Mouse (Mus musculus) limb, embryonic 10.5 days (tissue): ENCODE measurements at regions not wholly inside any gene's neighbourhood (a gene's known extent, or its start where the extent isn't known, plus 50 kb on each side); places are given as distances from the start of the nearest gene placed in this dataset.

ENCODE experiments used
- DNase-seq: peaks from one replicate; pipeline ENCODE4 v3.0.0-alpha.2; 2017; ENCODE audit warnings: low spot score
- H3K27ac ChIP-seq: fragments of 300-500 bp; sonication (generic); 2 replicates; pipeline ENCODE4 v1.5.1; 2016; ENCODE audit warnings: mild to moderate bottlenecking
- H3K27me3 ChIP-seq: fragments of 300-500 bp; sonication (generic); 2 replicates; pipeline ENCODE4 v1.6.1; 2016; ENCODE audit warnings: low read depth, mild to moderate bottlenecking; ENCODE audit not compliant: poor library complexity, severe bottlenecking
- H3K36me3 ChIP-seq: fragments of 300-500 bp; sonication (generic); 2 replicates; pipeline ENCODE4 v1.6.1; 2016; ENCODE audit warnings: mild to moderate bottlenecking, moderate library complexity
- H3K4me1 ChIP-seq: fragments of 300-500 bp; sonication (generic); 2 replicates; pipeline ENCODE4 v1.6.1; 2016
- H3K4me3 ChIP-seq: fragments of 300-500 bp; sonication (generic); 2 replicates; pipeline ENCODE4 v1.5.1; 2016; ENCODE audit warnings: mild to moderate bottlenecking, moderate library complexity
- H3K9me3 ChIP-seq: fragments of 300-500 bp; sonication (generic); replicated peaks from 2 replicates; pipeline ENCODE4 v1.6.1; 2016; ENCODE audit warnings: mild to moderate bottlenecking
- WGBS: fragments of 180-500 bp; shearing (Covaris S2); methylation state at CpG from one replicate; pipeline ENCODE4 v1.1.7; 2016; 5-methylcytosine and 5-hydroxymethylcytosine counted together

DNA sequence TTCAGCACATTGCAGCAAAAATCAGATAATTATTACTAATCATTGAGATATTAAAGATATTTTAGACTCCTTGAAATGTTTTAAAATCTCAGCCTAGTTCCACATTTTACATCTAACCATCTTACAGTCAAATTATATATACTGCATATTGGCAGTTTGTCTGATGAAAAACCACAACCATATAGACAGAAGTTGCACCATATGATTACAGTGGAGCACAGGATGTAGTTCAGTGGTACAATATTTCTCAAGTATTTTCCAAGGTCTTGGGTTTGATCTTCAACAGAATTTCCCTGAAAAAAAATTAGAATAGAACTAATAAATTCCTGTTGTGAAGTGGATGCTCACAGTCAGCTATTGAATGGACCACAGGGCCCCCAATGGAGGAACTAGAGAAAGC lies 140.2 kb upstream of the Mbnl1 start:
- H3K4me3 ChIP-seq, result no peak overlapping the region
- H3K9me3 ChIP-seq, result no peaks in the 10 kb centered on the region
- H3K27ac ChIP-seq, result no peak overlapping the region
- no peaks in the 10 kb centered on the region for H3K4me1 ChIP-seq
- no peak for DNase-seq
- no peaks in the 10 kb centered on the region for H3K36me3 ChIP-seq
- no peaks in the 10 kb centered on the region for H3K27me3 ChIP-seq

DNA sequence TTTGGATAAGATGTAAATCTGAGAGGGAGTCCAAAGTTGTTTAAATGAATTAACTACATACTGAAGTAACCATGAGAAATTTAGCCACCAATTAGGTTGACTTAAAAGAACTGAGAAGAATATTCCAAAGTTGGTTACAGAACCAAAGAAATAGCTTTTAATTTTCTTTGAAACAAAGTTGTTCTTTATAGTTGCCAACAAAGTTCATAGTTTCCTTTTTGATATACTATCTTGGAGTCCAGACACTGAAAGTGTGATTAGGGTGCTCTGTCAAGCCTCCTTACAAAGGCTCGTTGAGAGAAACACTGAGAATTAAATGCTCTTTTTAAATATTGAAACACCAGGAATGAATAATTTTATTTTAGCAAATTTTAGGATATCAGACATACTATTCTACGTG lies 139.0 kb upstream of the Mbnl1 start:
- H3K36me3 ChIP-seq, result no peaks in the 10 kb centered on the region
- H3K4me3 ChIP-seq, result no peak overlapping the region
- no peaks in the 10 kb centered on the region for H3K4me1 ChIP-seq
- no peak for DNase-seq
- no peaks in the 10 kb centered on the region for H3K9me3 ChIP-seq
- 87% methylated on average over 2 of the region's 2 CpGs for WGBS
- no peaks in the 10 kb centered on the region for H3K27me3 ChIP-seq
- H3K27ac ChIP-seq, result no peak overlapping the region

DNA sequence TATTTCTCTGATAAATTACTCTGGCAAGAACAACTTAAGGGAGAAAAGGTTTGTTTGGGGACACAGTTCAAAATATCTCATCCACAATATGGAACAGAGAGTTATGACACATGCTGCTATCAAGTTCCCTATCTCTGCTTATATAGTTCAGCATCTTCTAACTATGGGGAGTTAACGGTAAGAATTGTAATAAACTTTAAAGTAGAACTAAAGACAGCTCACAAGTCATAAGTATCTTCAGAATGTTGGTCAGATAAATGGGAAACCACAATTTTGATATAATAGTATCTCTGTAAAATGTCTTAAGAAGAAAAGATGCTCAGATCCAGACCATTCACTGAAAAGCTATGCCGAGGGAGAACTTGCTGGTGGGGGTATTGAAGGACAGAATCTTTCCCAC lies 138.5 kb upstream of the Mbnl1 start:
- no peaks in the 10 kb centered on the region for H3K27me3 ChIP-seq
- H3K9me3 ChIP-seq, result no peaks in the 10 kb centered on the region
- DNase-seq, result no peak
- WGBS, result 93% methylated on average over 2 of the region's 2 CpGs
- no peaks in the 10 kb centered on the region for H3K4me1 ChIP-seq
- H3K4me3 ChIP-seq, result no peak overlapping the region
- H3K36me3 ChIP-seq, result no peaks in the 10 kb centered on the region
- no peak overlapping the region for H3K27ac ChIP-seq

DNA sequence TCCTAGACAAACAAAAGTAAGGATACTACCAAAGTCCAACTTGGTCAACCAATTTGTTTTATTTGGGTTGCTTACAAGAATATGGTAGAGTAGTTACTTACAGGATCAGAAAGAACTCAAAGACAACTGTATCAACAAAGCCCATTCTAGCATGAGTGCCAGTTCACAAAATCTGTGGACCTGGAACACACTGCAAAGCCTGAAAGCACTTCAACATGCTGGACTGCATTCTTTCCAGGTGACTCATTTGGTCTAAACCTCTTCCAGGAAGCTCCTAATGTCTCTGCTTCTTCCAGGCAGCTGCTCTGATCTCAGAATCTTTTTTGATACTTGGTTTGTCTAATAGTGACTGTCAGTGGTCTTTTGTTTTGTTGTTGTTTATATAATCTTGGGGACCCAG lies 126.2 kb upstream of the Mbnl1 start:
- no peaks in the 10 kb centered on the region for H3K4me1 ChIP-seq
- DNase-seq, result no peak
- H3K36me3 ChIP-seq, result no peaks in the 10 kb centered on the region
- no peaks in the 10 kb centered on the region for H3K27me3 ChIP-seq
- no peak overlapping the region for H3K4me3 ChIP-seq
- no peak overlapping the region for H3K27ac ChIP-seq
- no peaks in the 10 kb centered on the region for H3K9me3 ChIP-seq

DNA sequence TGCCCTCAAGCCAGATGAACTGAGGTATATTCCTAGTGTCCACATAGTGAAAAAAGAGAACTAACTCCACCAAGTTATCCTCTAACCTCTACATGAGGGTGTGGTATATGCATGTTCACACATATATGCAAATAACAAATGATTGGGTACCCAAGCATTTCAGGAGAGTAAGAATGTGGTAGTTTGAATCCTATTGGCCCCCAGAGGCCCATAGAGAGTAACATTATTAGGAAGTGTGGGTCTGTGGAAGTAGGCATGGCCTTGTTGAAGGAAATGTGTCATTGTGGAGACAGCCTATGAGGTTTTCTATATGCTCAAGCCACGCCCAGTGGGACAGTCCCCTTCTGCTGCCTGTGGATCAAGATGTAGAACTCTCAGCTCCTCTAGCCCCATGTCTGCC lies 125.6 kb upstream of the Mbnl1 start:
- DNase-seq, result no peak
- no peaks in the 10 kb centered on the region for H3K4me1 ChIP-seq
- no peaks in the 10 kb centered on the region for H3K27me3 ChIP-seq
- H3K9me3 ChIP-seq, result no peaks in the 10 kb centered on the region
- no peak overlapping the region for H3K4me3 ChIP-seq
- WGBS, result 83% methylated on average over 1 of the region's 1 CpGs
- no peaks in the 10 kb centered on the region for H3K36me3 ChIP-seq
- H3K27ac ChIP-seq, result no peak overlapping the region

DNA sequence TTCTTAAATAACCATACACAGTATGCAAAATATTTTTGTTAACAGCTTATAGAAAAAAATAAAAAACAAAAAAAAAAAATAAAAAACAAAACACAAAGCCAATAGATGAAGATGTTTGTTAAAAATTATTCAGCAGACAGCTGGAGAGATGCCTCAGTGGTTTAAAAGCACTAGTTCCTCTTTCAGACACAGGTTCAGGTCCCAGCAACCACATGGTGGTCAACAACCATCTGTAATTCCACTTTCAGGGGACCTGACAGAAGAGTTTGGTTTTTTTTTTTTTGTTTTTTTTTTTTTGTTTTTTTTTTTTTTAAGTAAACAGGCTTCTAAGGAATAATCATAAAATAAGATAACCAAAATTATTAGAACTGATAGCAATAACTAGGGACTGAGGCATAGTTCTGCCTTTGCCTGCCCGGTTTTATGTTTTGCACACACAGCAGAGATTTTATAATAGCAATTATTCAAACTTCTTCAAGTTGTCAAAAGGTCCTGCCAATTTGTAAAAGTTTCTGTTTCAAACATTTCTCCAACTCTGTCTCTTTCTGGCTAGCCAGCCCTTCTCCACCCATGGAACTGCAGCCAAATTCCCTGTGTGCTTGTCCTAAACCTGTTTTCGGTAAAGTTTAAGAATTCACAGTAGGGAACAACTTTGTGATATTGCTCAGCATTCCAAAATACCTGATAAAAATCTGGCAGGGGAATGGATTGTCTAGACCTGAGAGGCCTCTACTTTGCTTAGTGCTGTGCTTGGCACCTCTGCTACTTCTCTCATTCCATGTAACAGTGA lies 101.3 kb upstream of the Mbnl1 start:
- Histone ChIP-seq H3K4me3 (no peak overlapping the region), H3K9me3 (no peaks in the 10 kb centered on the region), H3K36me3 (no peaks in the 10 kb centered on the region), H3K27me3 (no peaks in the 10 kb centered on the region), H3K4me1 (no peaks in the 10 kb centered on the region), H3K27ac (no peak overlapping the region)
- 93% methylated on average over 2 of the region's 2 CpGs for WGBS
- no peak for DNase-seq

DNA sequence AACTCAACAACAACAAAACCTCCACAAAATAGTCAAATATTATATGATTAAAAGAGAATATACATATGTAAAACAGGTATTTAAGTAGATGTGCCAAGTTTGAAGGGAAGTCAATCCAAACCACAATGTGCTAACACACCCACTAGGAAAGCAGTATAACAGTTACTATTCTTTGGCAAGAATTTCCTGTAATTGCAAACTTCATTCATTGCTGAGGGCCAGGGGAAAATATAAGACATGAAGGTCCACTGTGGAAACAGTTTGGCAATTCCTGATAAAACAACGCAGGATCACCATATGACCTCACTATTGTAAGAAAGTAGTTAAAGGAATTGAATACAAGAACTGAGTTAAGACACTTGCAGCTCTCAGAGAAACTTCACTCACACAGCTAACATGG lies 99.0 kb upstream of the Mbnl1 start:
- Histone ChIP-seq H3K9me3 (no peaks in the 10 kb centered on the region), H3K27me3 (no peaks in the 10 kb centered on the region), H3K27ac (no peak overlapping the region), H3K36me3 (no peaks in the 10 kb centered on the region), H3K4me3 (no peak overlapping the region), H3K4me1 (no peaks in the 10 kb centered on the region)
- 95% methylated on average over 1 of the region's 1 CpGs for WGBS
- no peak for DNase-seq

DNA sequence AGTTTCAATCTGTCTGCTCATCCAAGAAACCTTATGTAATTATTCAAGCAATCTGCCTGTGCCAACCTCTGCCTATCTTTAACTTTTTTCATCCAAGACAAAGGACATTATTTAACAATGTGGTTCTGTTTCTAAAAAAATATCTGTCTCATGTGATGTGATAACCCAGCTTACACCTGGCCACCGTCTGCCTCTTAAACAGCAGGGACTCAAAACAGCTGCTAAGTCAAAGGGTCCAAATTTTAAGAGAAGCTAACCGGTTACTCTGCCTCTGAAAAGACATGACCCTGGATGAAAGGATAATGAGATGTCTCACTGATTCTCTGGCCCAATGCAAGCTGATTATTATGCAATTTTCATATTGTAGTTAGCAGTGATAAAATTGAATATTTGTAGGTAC lies 84.0 kb upstream of the Mbnl1 start:
- Histone ChIP-seq H3K36me3 (no peaks in the 10 kb centered on the region), H3K27me3 (no peaks in the 10 kb centered on the region)
- 71% methylated on average over 2 of the region's 2 CpGs for WGBS

DNA sequence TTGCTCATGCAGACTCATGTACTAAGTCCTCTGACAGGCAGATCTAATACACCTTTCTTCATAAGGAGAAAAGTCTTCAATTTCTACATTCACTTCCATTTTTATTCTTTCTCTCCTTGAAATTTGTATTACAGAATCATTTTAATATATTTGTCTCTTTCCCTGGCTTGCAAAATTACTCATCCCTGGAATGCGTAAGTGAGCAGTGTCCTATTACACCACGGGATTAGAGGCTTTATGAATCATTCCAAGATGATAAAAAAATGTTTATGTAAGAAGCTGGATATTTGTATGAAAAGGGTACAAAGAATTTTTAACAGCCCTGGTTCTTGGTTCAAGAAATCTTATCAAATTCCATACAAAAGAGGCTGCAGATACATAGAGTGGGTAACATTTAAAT lies 83.6 kb upstream of the Mbnl1 start:
- H3K27ac ChIP-seq, result no peak overlapping the region
- no peaks in the 10 kb centered on the region for H3K4me1 ChIP-seq
- 86% methylated on average over 2 of the region's 2 CpGs for WGBS
- H3K36me3 ChIP-seq, result no peaks in the 10 kb centered on the region
- no peak for DNase-seq
- no peaks in the 10 kb centered on the region for H3K9me3 ChIP-seq
- H3K27me3 ChIP-seq, result no peaks in the 10 kb centered on the region
- no peak overlapping the region for H3K4me3 ChIP-seq

More for the DNA sequence above, 84.0 kb upstream of the Mbnl1 start:
- Histone ChIP-seq H3K4me1 (no peaks in the 10 kb centered on the region), H3K9me3 (no peaks in the 10 kb centered on the region), H3K27ac (no peak overlapping the region), H3K4me3 (no peak overlapping the region)
- DNase-seq, result no peak

DNA sequence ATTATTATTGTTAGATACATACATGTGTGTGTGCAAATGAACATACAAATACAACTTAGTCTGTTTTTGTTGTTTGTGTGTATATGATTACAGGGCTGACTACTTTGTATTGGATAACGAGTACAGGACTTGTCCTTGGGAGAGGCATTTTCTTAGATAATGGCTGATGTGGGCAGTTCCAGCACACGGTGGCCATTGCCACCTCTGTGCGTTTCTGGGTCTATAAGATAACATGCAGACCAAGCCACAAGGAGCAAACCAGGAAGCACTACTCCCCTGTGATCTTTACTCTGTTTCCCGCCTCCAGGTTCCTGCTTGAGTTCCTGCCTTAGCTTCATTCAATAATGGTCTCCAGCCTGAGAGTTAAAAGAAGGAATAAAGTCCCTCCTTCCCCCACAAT lies 77.3 kb upstream of the Mbnl1 start:
- no peak overlapping the region for H3K27ac ChIP-seq
- no peaks in the 10 kb centered on the region for H3K9me3 ChIP-seq
- H3K27me3 ChIP-seq, result no peaks in the 10 kb centered on the region
- H3K4me3 ChIP-seq, result no peak overlapping the region
- WGBS, result 90% methylated on average over 4 of the region's 4 CpGs
- no peaks in the 10 kb centered on the region for H3K4me1 ChIP-seq
- no peaks in the 10 kb centered on the region for H3K36me3 ChIP-seq
- DNase-seq, result no peak

DNA sequence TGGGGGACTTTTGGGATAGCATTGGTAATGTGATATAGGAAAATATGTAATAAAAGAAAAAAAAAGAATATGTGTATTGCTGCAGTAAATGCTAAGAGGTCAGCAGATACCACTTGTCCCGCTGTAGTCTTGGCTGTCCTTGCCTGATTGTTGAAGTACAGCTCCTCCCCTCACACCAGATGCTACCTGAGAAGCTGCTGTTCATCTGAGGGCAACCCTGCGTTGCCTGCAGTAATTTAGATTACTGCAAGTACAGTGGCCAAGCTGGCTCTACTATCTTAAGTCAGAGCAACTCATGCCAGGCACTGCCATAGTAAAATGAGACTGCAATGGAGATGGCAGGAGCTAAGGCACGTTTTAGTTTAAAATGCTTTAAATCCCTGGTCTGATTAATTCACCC lies 75.7 kb upstream of the Mbnl1 start:
- H3K9me3 ChIP-seq, result no peaks in the 10 kb centered on the region
- no peak for DNase-seq
- no peaks in the 10 kb centered on the region for H3K36me3 ChIP-seq
- WGBS, result 81% methylated on average over 3 of the region's 3 CpGs
- no peak overlapping the region for H3K4me3 ChIP-seq
- no peaks in the 10 kb centered on the region for H3K27me3 ChIP-seq
- H3K4me1 ChIP-seq, result no peaks in the 10 kb centered on the region
- H3K27ac ChIP-seq, result no peak overlapping the region

DNA sequence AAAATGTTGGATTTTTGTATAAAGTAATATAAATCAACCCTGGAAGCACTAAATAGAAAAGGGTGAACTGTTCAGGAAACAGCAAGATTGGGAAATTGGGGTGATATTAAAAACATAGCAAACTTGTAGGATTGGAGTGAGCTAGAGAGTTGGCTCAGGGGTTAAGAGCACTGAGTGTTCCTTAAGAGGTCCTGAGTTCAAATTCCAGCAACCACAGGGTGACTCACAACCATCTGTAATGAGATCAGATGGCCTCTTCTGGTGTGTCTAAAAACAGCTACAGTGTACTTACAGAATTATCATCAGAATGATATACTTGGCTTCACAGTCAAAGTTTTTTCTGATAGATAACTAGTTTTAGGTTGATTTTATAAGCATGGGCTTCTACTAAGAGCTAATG lies 73.8 kb upstream of the Mbnl1 start:
- no peak for DNase-seq
- H3K4me3 ChIP-seq, result no peak overlapping the region
- no peaks in the 10 kb centered on the region for H3K36me3 ChIP-seq
- no peaks in the 10 kb centered on the region for H3K27me3 ChIP-seq
- H3K9me3 ChIP-seq, result no peaks in the 10 kb centered on the region
- H3K4me1 ChIP-seq, result no peaks in the 10 kb centered on the region
- no peak overlapping the region for H3K27ac ChIP-seq

DNA sequence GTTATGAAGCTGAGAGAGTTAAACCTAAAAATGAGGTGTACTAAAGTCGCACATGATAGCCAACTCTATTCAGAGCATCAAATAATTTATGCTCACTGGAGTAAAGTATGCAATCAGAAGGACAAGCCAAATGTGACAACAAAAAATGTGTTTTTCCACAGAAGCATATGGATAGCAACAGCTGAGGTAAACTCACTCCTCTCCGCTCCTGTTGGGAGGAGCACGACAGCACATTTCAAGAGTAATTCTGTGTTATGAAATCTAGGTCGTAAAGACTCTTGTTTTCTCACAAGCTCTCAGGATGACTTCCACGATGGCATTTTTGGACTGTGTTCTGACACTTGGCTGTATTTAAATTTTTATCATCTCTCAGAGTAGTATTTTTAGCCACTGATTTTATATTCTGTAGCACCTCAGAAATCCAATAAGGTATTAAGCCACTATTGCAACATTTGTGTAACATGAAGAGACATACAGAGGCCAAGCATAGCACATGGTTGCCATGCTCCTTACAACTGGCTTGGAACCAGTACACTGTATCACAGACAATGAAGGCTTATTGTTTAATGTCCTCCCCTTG lies 70.3 kb upstream of the Mbnl1 start:
- Histone ChIP-seq H3K9me3 (no peaks in the 10 kb centered on the region), H3K27ac (no peak overlapping the region), H3K4me3 (no peak overlapping the region), H3K4me1 (no peaks in the 10 kb centered on the region), H3K27me3 (no peaks in the 10 kb centered on the region), H3K36me3 (no peaks in the 10 kb centered on the region)
- WGBS, result 91% methylated on average over 5 of the region's 5 CpGs
- no peak for DNase-seq

DNA sequence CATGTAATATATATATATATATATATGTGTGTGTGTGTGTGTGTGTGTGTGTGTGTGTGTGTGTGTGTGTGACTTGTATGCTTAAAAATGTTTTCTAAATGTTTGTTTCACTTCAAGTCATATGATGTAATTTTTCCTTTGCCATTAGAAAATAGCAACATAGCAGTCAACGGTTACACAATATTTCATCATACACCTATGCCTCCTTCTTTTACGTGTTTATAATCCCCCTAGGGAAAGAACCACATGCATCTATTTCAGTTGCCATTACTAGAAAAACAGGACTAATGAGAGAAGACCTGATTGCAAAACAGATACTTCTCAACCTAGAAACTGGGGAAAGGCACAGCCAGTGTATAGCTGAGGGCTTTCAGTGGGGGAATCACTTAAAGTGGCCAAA lies 65.2 kb upstream of the Mbnl1 start:
- no peak overlapping the region for H3K4me3 ChIP-seq
- no peaks in the 10 kb centered on the region for H3K9me3 ChIP-seq
- no peaks in the 10 kb centered on the region for H3K27me3 ChIP-seq
- no peak overlapping the region for H3K27ac ChIP-seq
- H3K36me3 ChIP-seq, result no peaks in the 10 kb centered on the region
- 93% methylated on average over 2 of the region's 2 CpGs for WGBS
- no peaks in the 10 kb centered on the region for H3K4me1 ChIP-seq
- no peak for DNase-seq
